Mouse (Mus musculus): ENCODE results near the gene Parp1. TPM values are rescaled to one million over a fixed set of nuclear protein-coding genes. Genes with fewer than 3 reads are reported as not detected.

Gene Parp1
- polyA plus RNA-seq, 1 experiment from 2014 or later = 69.8 TPM

DNA sequence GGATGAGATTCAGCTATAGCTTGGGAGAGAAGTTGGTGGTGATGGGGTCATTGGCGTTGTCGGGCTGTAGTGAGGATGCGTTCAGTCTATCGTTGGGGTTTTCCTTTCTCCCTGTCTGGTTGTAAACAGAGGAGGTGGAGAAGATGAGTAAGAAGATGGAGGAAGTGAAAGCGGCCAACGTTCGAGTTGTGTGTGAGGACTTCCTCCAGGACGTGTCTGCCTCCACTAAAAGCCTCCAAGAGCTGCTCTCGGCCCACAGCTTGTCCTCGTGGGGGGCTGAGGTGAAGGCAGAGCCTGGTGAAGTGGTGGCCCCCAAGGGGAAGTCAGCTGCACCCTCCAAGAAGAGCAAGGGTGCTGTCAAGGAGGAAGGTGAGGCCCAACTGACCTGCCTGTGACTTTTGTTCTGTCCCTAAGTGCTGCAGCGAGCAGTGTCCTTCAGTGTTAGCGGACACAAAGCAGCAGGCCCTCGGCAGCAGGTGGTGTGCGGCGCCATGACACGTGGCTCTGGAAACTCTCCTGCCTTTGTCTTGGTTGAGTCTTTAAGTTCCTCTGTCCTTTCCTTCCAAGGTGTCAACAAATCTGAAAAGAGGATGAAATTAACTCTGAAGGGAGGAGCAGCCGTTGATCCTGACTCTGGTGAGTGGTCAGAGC is 19.2 kb downstream of the Parp1 start:
- no peaks in the 10 kb centered on the region for H3K27me3 ChIP-seq (ENCODE audit: insufficient read depth, low read length)
- no peak overlapping the region for H3K4me3 ChIP-seq (replicated peaks; ENCODE audit: low read depth, low read length)
- WGBS = 94% methylated on average over 17 of the region's 17 CpGs
- H3K36me3 ChIP-seq (ENCODE audit: insufficient read depth, low read length) = peaks cover 88% of the 10 kb centered on the region
- no peak overlapping the region for H3K9ac ChIP-seq (ENCODE audit: low read depth, low read length)
- no peak for DNase-seq (ENCODE audit: low spot score)
- no peak overlapping the region for H3K4me2 ChIP-seq (ENCODE audit: low read length)
- no peak overlapping the region for H3K27ac ChIP-seq
- ATAC-seq (replicated peaks; ENCODE audit: low FRiP score, low read depth) = no peak
- H3K9me3 ChIP-seq (replicated peaks; ENCODE audit: low read length) = no peaks in the 10 kb centered on the region
- H3K4me1 ChIP-seq (replicated peaks; ENCODE audit: insufficient read depth, low read length) = no peaks in the 10 kb centered on the region
- no peak for TF ChIP-seq CTCF (IDR thresholded peaks at IDR 0.05; ENCODE audit: low read depth)

DNA sequence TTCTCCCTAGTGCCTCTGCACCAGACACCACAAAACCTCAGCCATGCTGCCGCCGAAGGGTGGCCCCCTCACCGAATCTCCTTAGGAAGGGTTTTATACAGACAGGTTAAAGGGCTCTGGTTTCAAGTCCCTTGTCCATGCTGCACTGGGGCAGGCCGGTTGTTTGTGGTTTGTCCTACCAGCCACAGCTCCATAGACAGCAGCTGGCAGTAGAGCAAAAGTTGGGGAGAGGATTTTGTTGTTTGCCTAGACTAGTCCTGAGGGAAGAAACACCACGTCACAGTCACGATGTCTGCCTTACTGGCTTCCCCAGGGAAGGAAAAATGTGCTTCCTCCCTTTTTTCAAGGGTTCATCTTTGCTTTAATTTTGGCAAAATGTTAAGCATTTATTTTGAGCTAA is 31.9 kb downstream of the Parp1 start:
- Histone ChIP-seq H3K4me1 (replicated peaks; ENCODE audit: insufficient read depth, low read length) (no peaks in the 10 kb centered on the region), H3K9ac (ENCODE audit: low read depth, low read length) (no peak overlapping the region), H3K36me3 (ENCODE audit: insufficient read depth, low read length) (peaks cover 54% of the 10 kb centered on the region), H3K4me2 (ENCODE audit: low read length) (no peak overlapping the region), H3K27ac (no peak overlapping the region), H3K9me3 (replicated peaks; ENCODE audit: low read length) (no peaks in the 10 kb centered on the region), H3K27me3 (ENCODE audit: insufficient read depth, low read length) (no peaks in the 10 kb centered on the region), H3K4me3 (replicated peaks; ENCODE audit: low read depth, low read length) (no peak overlapping the region)
- TF ChIP-seq CTCF (IDR thresholded peaks at IDR 0.05; ENCODE audit: low read depth) = no peak
- 86% methylated on average over 6 of the region's 6 CpGs for WGBS
- no peak for ATAC-seq (replicated peaks; ENCODE audit: low FRiP score, low read depth)
- DNase-seq (ENCODE audit: low spot score) = no peak

- Histone ChIP-seq H3K27ac (no peak overlapping the region), H3K9me3 (replicated peaks; ENCODE audit: low read length) (no peaks in the 10 kb centered on the region), H3K27me3 (ENCODE audit: insufficient read depth, low read length) (no peaks in the 10 kb centered on the region), H3K36me3 (ENCODE audit: insufficient read depth, low read length) (peaks cover 45% of the 10 kb centered on the region), H3K9ac (ENCODE audit: low read depth, low read length) (no peak overlapping the region), H3K4me1 (replicated peaks; ENCODE audit: insufficient read depth, low read length) (no peaks in the 10 kb centered on the region), H3K4me3 (replicated peaks; ENCODE audit: low read depth, low read length) (no peak overlapping the region), H3K4me2 (ENCODE audit: low read length) (no peak overlapping the region)
- no peak for ATAC-seq (replicated peaks; ENCODE audit: low FRiP score, low read depth)
- no peak for DNase-seq (ENCODE audit: low spot score)
- 88% methylated on average over 6 of the region's 6 CpGs for WGBS
- no peak for TF ChIP-seq CTCF (IDR thresholded peaks at IDR 0.05; ENCODE audit: low read depth)
Measured at GRCm38 (mm10) chr1:180601806-180602205, 33.1 kb downstream of the Parp1 start.

- Histone ChIP-seq H3K4me2 (ENCODE audit: low read length) (no peak overlapping the region), H3K4me1 (replicated peaks; ENCODE audit: insufficient read depth, low read length) (no peaks in the 10 kb centered on the region), H3K36me3 (ENCODE audit: insufficient read depth, low read length) (peaks cover 17% of the 10 kb centered on the region), H3K9me3 (replicated peaks; ENCODE audit: low read length) (no peaks in the 10 kb centered on the region), H3K4me3 (replicated peaks; ENCODE audit: low read depth, low read length) (no peak overlapping the region), H3K9ac (ENCODE audit: low read depth, low read length) (no peak overlapping the region), H3K27ac (no peak overlapping the region), H3K27me3 (ENCODE audit: insufficient read depth, low read length) (no peaks in the 10 kb centered on the region)
- ATAC-seq (replicated peaks; ENCODE audit: low FRiP score, low read depth) = no peak
- WGBS = 66% methylated on average over 4 of the region's 4 CpGs
- no peak for DNase-seq (ENCODE audit: low spot score)
- TF ChIP-seq CTCF (IDR thresholded peaks at IDR 0.05; ENCODE audit: low read depth) = no peak
Measured at GRCm38 (mm10) chr1:180604579-180604978, 35.9 kb downstream of the Parp1 start.

DNA sequence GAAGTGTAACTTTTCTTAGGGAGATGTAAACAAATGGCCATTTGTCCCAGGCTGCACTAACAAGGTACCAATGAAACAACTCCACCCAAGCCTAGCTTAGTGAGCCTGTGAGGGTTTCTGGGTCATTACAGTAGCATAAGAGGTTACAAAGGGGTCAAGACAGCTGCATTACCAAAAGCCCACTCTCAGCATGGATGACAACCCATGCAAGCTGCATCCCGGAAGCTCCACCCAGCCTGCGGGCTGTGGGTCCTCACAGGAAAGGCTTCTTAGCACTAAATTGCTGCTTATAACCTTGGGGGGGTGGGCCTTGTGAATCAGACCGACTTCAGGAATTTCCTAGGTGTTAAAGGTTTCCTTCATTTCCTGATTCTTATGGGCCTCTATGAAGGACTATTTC is 37.4 kb downstream of the Parp1 start:
- no peak for TF ChIP-seq CTCF (IDR thresholded peaks at IDR 0.05; ENCODE audit: low read depth)
- Histone ChIP-seq H3K27ac (no peak overlapping the region), H3K4me2 (ENCODE audit: low read length) (no peak overlapping the region), H3K4me1 (replicated peaks; ENCODE audit: insufficient read depth, low read length) (no peaks in the 10 kb centered on the region), H3K9ac (ENCODE audit: low read depth, low read length) (no peak overlapping the region), H3K4me3 (replicated peaks; ENCODE audit: low read depth, low read length) (no peak overlapping the region), H3K36me3 (ENCODE audit: insufficient read depth, low read length) (0 out of 2 replicates have a peak, but pooled peaks cover 9% of the 10 kb centered on the region), H3K27me3 (ENCODE audit: insufficient read depth, low read length) (no peaks in the 10 kb centered on the region), H3K9me3 (replicated peaks; ENCODE audit: low read length) (no peaks in the 10 kb centered on the region)
- WGBS = 25% methylated on average over 3 of the region's 3 CpGs
- ATAC-seq (replicated peaks; ENCODE audit: low FRiP score, low read depth) (no peak), DNase-seq (ENCODE audit: low spot score) (no peak)

DNA sequence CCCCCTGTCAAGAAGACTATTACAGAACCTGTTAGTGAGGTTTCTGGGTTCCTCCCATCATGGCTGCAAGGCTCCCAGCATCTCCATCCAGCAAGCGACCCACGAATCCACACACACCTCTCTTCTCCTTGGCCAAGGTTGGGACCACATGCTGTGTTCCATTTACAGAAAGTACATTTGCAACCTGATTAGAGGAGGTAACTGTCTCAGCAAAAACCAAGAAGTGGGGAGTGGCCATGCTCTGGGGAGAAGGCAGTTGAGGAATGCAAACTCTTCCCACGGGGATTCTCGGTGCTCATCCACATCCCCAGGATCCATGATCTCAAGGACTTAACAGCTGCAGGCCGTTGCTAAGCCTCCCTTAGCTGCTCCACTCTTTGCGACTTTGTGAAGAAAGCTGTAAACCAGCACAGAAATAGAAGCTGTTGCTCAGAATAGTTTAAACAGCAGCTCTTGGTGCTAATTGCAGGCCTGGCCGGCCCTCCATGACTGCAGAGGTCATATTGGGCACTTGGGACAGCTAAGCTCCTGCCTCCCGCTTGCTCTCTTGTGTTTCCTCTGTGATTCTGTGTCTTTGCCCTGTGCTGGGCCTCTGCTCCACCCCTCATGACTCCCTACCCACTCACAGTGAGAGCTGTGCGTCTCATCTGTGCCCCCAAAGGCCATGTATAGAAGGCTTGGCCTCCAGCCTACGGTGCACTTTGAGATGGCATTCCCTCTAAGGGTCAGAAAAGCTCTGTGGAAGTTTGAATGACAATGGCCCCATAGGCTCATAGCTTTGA is 38.3 kb downstream of the Parp1 start:
- H3K4me2 ChIP-seq (ENCODE audit: low read length) = no peak overlapping the region
- TF ChIP-seq CTCF (IDR thresholded peaks at IDR 0.05; ENCODE audit: low read depth) = no peak
- H3K27ac ChIP-seq = no peak overlapping the region
- DNase-seq (ENCODE audit: low spot score) = no peak
- H3K27me3 ChIP-seq (ENCODE audit: insufficient read depth, low read length) = no peaks in the 10 kb centered on the region
- no peak for ATAC-seq (replicated peaks; ENCODE audit: low FRiP score, low read depth)
- no peak overlapping the region for H3K9ac ChIP-seq (ENCODE audit: low read depth, low read length)
- 50% methylated on average over 10 of the region's 10 CpGs for WGBS
- H3K4me1 ChIP-seq (replicated peaks; ENCODE audit: insufficient read depth, low read length) = no peaks in the 10 kb centered on the region
- no peak overlapping the region for H3K4me3 ChIP-seq (replicated peaks; ENCODE audit: low read depth, low read length)
- H3K36me3 ChIP-seq (ENCODE audit: insufficient read depth, low read length) = 0 out of 2 replicates have a peak, but pooled peaks cover 9% of the 10 kb centered on the region
- 0 out of 2 replicates have a peak, but pooled peaks cover 3% of the 10 kb centered on the region for H3K9me3 ChIP-seq (replicated peaks; ENCODE audit: low read length)
